Mouse (Mus musculus) stomach, postnatal 0 days (tissue): ENCODE measurements at regions not wholly inside any gene's neighbourhood (a gene's known extent, or its start where the extent isn't known, plus 50 kb on each side); places are given as distances from the start of the nearest gene placed in this dataset.
A peak's percentile ranks its signal among the peaks of the same experiment; 100 is the strongest.

Source experiments
- ATAC-seq: fragments of 200-750 bp; cut with Nextera tagmentation; 2 replicates; pipeline ENCODE4 v1.8.0; 2017; ENCODE audit not compliant: low FRiP score, low TSS enrichment
- DNase-seq: peaks from one replicate; pipeline ENCODE4 v3.0.0-alpha.2; 2016; ENCODE audit warnings: low spot score
- H3K27ac ChIP-seq: fragments of 300-500 bp; sonication (generic); replicated peaks from 2 replicates; pipeline ENCODE4 v1.5.1; 2014; ENCODE audit warnings: mild to moderate bottlenecking, control low read depth
- H3K27me3 ChIP-seq: fragments of 300-500 bp; sonication (generic); 2 replicates; pipeline ENCODE4 v1.6.1; 2014; ENCODE audit warnings: low read length; ENCODE audit not compliant: control insufficient read depth, insufficient read depth
- H3K36me3 ChIP-seq: fragments of 300-500 bp; sonication (generic); 2 replicates; pipeline ENCODE4 v1.6.1; 2014; ENCODE audit warnings: low read length, mixed read lengths; ENCODE audit not compliant: control insufficient read depth, insufficient read depth
- H3K4me1 ChIP-seq: fragments of 300-500 bp; sonication (generic); replicated peaks from 2 replicates; pipeline ENCODE4 v1.6.1; 2014; ENCODE audit warnings: antibody characterized with exemption; ENCODE audit not compliant: control insufficient read depth, insufficient read depth
- H3K4me2 ChIP-seq: fragments of 300-500 bp; sonication (generic); replicated peaks from 2 replicates; pipeline ENCODE4 v1.6.1; 2014; ENCODE audit warnings: low read depth, mild to moderate bottlenecking, control low read depth, moderate library complexity
- H3K4me3 ChIP-seq: fragments of 300-500 bp; sonication (generic); 2 replicates; pipeline ENCODE4 v1.5.1; 2014; ENCODE audit warnings: low read depth, low read length, control low read depth
- H3K9ac ChIP-seq: fragments of 300-500 bp; sonication (generic); 2 replicates; pipeline ENCODE4 v1.6.1; 2014; ENCODE audit warnings: mild to moderate bottlenecking, low read length, control low read depth, mixed read lengths
- H3K9me3 ChIP-seq: fragments of 300-500 bp; sonication (generic); 2 replicates; pipeline ENCODE4 v1.6.1; 2016; ENCODE audit warnings: low read length; ENCODE audit not compliant: control insufficient read depth
- CTCF ChIP-seq: IDR thresholded peaks from 2 replicates; pipeline ENCODE4 v1.5.1; 2016; ENCODE audit warnings: antibody characterized with exemption, low read depth, mild to moderate bottlenecking, moderate library complexity
- EP300 ChIP-seq: optimal IDR thresholded peaks from 2 replicates; pipeline ENCODE3; 2016; ENCODE audit warnings: antibody characterized with exemption
- WGBS: fragments of 180-500 bp; shearing (Covaris S2); extraction: QIAGEN DNeasy Blood & Tissue Kit; methylation state at CpG from one replicate; pipeline ENCODE4 v1.1.7; 2014; 5-methylcytosine and 5-hydroxymethylcytosine counted together

DNA sequence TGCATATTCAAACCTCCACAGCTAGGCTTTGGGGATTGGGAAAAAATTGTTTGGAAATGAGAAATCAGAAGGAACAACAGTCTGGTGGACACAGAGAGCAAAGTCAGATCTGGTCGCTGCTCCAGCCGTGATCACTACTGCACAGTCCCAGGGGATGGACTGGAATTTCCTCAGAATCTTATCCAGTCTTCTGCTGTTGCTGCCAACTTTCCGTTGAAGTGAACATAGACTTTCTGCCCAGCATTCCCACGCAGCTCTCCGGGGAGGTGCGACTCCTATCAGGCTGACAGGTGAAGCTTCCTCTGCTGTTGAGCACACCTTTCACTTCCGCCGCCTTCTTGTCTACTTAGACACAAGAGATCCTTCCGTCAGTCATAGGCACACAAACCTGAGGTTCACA is 234.7 kb upstream of the Hes1 start:
- 82% methylated on average over 9 of the region's 9 CpGs for WGBS
- TF ChIP-seq EP300: no peak
- TF ChIP-seq CTCF: no peak

DNA sequence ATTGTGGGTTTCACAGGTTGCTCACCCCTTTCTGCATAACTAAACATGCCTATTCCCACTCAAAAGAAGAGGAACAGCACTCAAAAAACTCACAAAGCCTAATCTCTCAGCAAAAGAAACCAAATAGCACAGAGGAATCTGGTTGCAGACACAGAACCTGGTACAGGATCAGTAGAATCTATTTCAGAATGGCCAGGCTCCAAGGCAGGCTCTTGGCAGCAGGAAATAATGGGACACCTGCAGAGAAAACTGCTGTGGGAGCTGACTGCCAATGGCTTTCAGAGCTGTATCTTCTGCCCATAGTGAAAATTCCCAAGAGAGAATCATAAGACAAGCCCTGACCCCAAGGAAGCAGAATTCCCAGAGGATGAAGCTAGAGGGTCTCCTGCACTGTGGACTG is 234.1 kb upstream of the Hes1 start:
- no peak for ATAC-seq
- Histone ChIP-seq H3K9ac (no peak overlapping the region), H3K4me3 (no peak overlapping the region), H3K9me3 (0 out of 2 replicates have a peak, but pooled peaks cover 3% of the 10 kb centered on the region), H3K27ac (no peak overlapping the region), H3K4me2 (no peak overlapping the region), H3K27me3 (no peaks in the 10 kb centered on the region), H3K4me1 (no peaks in the 10 kb centered on the region), H3K36me3 (no peaks in the 10 kb centered on the region)
- DNase-seq: no peak
- TF ChIP-seq EP300 (no peak), CTCF (no peak)

More for the DNA sequence above, 234.7 kb upstream of the Hes1 start:
- Histone ChIP-seq H3K27me3 (no peaks in the 10 kb centered on the region), H3K36me3 (no peaks in the 10 kb centered on the region), H3K27ac (no peak overlapping the region), H3K9me3 (0 out of 2 replicates have a peak, but pooled peaks cover 3% of the 10 kb centered on the region), H3K9ac (no peak overlapping the region), H3K4me2 (no peak overlapping the region), H3K4me3 (no peak overlapping the region), H3K4me1 (no peaks in the 10 kb centered on the region)
- ATAC-seq (no peak), DNase-seq (no peak)

DNA sequence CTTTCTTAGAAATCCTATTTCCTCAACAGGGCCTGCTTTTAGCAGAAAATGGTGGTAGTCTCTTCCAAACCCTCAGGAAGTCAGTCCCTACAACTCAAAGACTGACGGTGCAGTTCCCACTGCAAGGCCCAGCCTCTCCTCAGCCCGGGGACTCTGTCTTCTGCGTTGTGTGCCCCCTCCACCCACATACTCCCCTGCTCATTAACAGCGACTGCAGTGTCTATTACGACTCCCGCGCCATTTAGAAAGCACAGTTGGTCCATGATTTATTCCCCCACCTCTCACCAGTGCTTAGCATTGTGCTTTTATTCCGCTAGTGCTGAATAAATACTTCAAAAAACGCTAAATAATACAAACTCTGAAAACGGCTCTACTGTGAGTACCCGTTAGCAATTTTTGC is 230.9 kb upstream of the Hes1 start:
- no peak overlapping the region for H3K4me2 ChIP-seq
- H3K9me3 ChIP-seq: 0 out of 2 replicates have a peak, but pooled peaks cover under 1% of the 10 kb centered on the region
- no peak overlapping the region for H3K27ac ChIP-seq
- no peak overlapping the region for H3K9ac ChIP-seq
- H3K4me1 ChIP-seq: no peaks in the 10 kb centered on the region
- DNase-seq: no peak
- no peaks in the 10 kb centered on the region for H3K27me3 ChIP-seq
- ATAC-seq: no peak
- 67% methylated on average over 11 of the region's 11 CpGs for WGBS
- H3K4me3 ChIP-seq: no peak overlapping the region
- TF ChIP-seq CTCF (no peak), EP300 (no peak)
- H3K36me3 ChIP-seq: no peaks in the 10 kb centered on the region

DNA sequence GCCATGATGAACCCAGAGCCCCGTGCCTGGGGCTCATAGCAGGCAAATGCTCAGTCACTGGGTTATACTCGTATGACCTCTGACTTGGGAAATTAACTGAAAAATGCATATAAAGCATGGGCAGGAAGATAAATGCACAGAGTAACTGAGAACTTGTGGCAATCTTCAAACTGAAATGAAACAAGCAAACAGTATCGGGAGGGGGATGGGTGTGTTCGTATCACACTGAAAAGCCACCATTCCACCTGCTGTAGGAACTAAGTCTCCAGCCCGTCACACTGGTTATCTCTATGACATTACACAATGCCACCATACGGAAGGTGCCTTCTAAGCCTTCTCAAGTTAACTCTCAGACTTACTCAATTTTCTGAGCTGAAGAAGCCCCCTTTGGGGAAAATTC is 230.3 kb upstream of the Hes1 start:
- no peak for ATAC-seq
- DNase-seq: no peak
- Histone ChIP-seq H3K4me3 (no peak overlapping the region), H3K27me3 (no peaks in the 10 kb centered on the region), H3K9ac (no peak overlapping the region), H3K27ac (no peak overlapping the region), H3K4me2 (no peak overlapping the region), H3K4me1 (no peaks in the 10 kb centered on the region), H3K36me3 (no peaks in the 10 kb centered on the region), H3K9me3 (no peaks in the 10 kb centered on the region)
- TF ChIP-seq CTCF (no peak), EP300 (no peak)
- 65% methylated on average over 6 of the region's 6 CpGs for WGBS

DNA sequence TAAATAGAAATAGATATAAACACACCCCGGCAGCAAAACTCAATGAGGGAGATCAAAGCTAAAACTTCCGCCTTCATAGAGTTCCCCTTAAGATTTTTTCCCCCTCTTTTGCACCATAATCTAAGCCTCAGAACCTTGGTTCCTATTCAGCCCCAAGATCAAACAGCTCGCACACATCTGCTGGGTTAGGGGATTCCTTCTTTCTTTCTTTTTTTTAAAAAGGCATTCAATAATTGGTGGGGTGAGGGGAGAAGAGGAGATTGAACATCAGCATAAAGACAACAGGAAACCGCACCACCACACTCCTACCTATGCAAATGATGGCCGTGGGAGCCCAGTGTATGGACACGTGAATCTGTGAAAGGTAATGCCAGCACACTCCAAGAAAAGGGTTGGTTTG is 229.5 kb upstream of the Hes1 start:
- Histone ChIP-seq H3K4me2 (no peak overlapping the region), H3K9me3 (no peaks in the 10 kb centered on the region), H3K4me3 (no peak overlapping the region), H3K27me3 (no peaks in the 10 kb centered on the region), H3K4me1 (no peaks in the 10 kb centered on the region), H3K36me3 (no peaks in the 10 kb centered on the region), H3K27ac (no peak overlapping the region), H3K9ac (no peak overlapping the region)
- 66% methylated on average over 6 of the region's 6 CpGs for WGBS
- ATAC-seq (no peak), DNase-seq (no peak)
- TF ChIP-seq CTCF (no peak), EP300 (no peak)

DNA sequence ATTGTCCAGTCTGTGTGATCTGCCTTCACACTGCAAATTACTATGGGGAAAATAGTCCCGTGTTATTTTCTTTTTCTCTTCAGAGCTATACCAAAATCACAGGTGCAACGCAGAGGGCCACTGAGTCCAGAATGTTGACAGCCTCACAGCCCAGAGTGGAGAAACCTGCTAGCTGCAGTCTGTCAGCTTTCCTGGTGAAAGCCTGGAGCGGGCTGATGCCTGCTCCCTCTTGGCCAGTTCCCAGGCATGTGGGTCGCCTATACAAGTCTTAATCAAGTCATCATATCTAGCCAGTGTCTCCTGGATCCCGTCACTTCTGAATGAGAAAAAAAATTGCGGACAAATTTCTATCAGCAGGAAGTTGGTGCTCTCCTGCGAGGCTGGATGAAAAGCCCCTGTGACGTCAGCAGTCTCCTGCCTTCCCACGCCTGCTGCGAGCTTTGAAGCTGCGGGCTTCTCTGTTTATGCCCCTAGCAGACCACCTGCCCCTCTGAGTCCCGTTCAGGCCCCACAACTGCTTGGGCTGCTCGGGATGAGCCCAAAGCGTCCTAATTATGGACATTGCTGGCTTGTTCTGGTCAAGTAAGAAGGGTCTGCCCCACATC is 227.1 kb upstream of the Hes1 start:
- H3K4me2 ChIP-seq: peak overlapping the region; percentile 17; the same call in 1 of the 2 replicates
- no peak overlapping the region for H3K9ac ChIP-seq
- H3K27me3 ChIP-seq: no peaks in the 10 kb centered on the region
- no peak overlapping the region for H3K27ac ChIP-seq
- no peaks in the 10 kb centered on the region for H3K9me3 ChIP-seq
- WGBS: 34% methylated on average over 14 of the region's 14 CpGs
- DNase-seq: peak; percentile 34
- ATAC-seq: no peak
- TF ChIP-seq EP300 (no peak), CTCF (no peak)
- H3K4me3 ChIP-seq: no peak overlapping the region
- no peaks in the 10 kb centered on the region for H3K4me1 ChIP-seq
- H3K36me3 ChIP-seq: no peaks in the 10 kb centered on the region
